Mouse (Mus musculus): ENCODE results near the gene Fcna.

Gene Fcna

DNA sequence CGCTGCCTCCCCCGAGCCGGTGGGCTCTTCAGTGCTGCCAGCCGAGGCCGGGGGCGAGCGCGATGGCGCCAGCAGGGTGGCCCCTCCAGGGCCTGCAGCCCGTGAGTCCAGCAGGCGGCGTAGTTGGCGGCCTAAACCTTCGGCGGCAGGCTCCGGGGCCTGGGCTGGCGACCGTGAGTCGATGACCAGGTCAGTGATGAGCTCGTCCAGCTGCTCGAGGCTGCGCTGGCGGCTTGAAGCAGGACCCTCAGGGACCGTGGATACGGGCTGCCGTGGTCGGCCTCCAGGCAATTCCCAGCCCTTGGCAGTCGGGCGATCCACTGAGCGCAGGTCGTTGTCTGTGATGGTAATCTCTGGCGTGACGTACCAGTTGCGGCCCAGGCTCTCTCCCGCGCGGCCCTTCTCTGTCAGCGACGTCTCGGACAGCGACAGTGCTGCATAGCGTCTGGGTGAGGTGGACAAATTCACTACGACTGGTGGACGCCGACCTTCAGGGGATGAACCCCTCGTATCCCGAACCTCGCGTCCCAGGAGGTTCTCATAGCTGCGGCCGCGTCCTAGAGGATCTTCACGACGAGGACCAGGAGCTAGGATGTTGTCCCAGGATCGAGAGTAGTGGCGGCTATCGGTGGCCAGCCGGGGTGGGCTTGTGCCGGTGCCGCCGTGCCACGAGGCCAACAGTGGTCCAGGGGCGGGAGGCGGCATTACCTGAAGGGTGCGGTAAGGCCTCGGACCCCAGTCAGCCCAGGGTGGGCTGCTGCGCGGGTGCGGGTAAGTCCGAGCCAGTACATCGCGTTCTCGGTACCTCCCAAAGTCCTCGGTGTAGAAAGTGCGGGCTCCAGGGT, 49.7 kb downstream of the Fcna start:
- DNase-seq, result peak; percentile 56 to 66

DNA sequence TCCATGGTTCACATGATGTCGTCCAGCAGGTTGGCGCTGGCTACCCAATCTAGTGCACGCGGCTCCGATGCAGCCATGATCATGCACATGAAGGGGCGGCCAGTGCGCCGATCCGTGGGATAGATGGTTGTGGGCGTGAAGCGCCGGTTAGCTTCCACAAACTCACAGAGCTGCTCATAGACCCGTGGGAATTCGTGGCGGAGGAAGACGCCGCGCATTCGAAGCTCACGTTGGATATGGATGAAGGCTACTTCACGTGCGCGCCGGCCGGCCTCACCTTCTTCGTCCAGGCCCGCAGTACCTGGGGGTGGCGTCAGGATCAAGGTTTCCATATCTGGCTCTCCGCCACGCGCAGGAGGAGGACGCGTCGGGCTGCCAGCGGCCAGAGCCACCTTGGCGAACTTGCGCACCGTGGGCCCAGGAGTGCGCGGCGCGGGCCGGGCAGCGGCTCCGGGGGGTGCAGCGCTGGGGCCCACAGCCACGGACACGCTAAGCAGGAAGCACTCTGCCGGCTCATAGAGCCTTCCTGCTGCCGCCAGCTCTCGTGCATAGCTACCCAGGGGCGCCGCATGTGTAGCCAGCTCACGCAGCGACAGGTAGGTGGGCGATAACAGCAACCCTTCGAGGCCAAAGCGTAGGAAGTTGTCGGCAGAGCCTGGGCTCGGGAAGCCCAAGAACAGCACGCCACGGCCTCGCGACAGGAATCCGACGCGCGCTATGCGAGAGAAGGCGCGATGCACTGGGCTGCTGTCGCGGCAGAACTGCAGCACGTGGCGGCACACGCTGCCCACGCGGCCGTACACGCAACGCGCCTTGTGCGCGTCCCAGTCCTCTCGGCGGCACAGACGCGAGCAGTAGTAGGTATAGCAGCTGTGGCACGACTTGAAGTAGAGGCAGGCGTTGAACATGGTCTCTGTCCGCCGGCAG, 50.6 kb downstream of the Fcna start:
- DNase-seq, result peak in 1 of 2 experiments; percentile 31

DNA sequence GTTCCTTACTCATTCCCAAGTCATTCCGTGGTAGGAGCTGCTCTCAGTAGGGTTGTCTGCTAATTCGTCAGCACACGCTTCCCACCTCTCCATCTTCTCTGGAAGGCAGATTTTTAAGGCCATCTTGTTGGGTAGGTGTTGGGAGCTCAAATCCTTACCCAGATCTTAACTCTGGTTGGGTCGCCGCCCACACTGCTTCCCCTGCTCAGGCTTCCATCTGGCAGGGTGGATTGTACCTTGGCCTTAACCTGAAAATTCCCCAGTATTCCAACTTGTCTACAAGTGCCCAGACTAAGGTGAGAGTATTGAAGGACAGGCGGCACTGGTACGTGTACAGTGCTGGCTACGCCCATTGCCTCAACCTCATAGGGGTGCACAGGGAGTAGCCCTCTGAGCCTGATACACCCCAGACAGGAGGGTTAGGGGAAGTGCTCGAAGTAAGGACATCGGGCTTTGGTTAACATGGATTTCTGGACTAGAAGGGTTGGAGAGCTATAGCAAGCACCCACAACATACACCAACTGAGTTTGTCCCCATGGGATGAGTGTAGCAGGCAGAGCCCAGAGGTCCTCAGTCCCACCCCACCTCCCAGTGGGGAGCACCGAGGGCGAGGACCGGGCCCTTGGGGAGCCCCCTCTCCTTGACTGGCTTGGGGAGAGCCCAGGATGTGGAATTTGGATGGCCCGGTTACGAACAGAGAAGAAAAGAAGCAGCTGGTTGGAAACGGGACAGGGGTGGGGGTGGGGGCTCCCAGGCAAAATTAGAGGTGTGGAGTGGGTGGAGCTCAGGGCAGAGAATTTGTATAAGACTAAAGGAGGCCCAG, 51.6 kb downstream of the Fcna start:
- DNase-seq, result no peak

DNA sequence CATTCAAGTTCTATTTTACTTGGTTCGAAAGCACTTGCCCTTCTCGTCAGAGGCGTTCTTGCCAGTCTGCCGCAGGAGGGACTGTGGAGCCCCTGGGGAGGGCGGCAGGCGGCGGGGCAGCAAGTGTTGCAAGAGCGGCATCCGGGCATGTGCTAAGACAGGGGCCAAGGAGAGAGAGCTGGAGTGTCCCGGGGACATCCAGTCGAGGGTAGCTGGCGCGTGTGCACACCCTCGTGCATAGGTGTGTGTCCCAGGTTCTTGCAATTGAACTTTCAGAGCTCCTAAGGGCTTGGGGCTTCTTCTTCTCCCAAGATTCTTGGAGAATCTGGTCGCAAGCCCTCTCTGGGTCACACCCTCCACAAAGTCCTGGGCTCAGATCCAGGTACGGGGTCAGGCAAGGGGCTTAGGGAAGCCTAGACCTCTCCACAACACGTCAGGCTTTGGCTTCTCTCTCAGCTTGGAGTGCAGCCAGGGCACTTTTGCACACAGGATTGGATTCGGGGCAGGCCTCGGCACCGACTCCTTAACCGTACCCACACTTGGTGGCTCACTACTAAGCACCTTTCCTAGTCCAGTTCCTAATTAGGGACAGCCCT, 52.3 kb downstream of the Fcna start:
- peak; percentile 49 to 68 for DNase-seq
